Mouse (Mus musculus) adrenal gland, postnatal 14 days (tissue): ENCODE data around the gene Dhrs11. TPM values are rescaled to one million over a fixed set of nuclear protein-coding genes. Genes with fewer than 3 reads are reported as not detected.

Source experiments
- DNase-seq: peaks from one replicate; pipeline ENCODE4 v3.0.0; 2021; ENCODE audit warnings: mixed read lengths
- total RNA-seq: library from RNA; stranded (reverse); gene quantifications from 2 replicates; pipeline ENCODE4 v1.2.3, GENCODE M21; 2021

Gene Dhrs11
- total RNA-seq, 1 experiment from 2014 or later, result 49.8 TPM

DNA sequence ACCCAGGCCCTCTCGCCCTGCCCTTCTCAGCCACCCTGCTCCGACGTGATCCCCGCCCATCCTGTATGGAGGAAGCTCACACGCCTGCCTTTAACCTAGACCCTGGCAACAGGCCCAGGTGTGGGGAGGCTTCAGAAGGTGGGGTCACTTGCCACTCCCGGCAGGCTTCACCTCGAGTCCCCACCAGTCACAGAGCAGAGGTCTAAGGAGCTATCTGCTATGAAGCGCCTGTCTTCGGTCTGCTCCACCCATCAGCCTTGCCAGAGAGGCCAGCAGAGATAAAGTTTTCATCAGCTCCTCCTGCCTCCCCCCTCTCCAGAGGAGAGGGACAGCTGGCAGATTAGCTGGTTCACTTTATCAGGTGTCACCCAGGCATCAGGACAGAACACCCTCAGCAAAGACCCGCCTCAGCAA, 5.3 kb downstream of the Dhrs11 start:
- DNase-seq, result peak; percentile 46

DNA sequence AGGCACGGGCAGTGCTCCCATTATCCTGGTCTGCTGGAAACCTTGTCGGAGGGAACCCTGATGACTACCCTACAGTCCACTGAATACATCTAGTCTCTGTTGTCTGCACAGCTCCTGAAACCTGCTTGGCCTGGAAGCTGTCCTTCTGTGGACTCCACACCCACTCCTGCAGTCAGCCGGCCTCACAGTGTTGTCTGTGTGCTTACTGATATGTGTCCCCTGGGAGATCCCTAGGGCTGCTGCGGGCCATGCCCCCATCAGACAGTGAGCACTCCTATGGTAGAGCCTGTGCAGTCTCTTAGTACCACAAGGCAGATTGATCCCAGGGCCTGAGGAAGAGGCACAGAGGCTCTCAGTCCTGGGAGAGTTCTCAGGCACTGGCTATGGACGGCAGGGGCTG, 6.3 kb downstream of the Dhrs11 start:
- no peak for DNase-seq

DNA sequence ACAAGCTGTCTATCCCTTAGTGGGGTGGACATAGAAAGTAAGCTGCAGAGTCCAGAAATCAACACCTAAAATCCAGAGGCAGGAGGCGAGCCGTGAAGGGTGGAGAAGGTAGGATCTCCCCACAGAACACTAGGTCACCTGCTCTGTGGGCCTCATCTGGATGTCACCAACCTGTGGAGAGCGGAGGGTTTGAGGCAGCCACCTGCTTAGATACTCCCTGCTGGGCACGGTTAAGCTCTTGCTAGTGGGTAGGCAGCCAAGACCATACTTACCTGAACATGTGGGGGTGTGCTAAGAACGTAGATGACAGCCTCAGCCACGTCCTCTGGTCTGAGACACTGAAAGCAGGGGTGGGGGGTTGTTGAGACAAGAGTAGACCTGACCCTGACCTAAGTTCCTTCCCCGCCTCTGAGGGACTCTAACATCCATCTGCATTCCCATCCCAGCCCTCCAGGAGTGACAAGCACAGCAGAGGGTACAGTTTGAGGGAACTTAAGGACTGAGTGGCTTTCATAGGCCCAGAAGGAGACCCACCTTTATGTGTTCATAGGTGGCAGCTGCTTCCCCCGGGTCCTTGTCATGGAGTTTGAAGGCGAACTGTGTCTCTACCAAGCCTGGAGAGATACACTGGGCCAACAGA, 7.5 kb downstream of the Dhrs11 start:
- no peak for DNase-seq

DNA sequence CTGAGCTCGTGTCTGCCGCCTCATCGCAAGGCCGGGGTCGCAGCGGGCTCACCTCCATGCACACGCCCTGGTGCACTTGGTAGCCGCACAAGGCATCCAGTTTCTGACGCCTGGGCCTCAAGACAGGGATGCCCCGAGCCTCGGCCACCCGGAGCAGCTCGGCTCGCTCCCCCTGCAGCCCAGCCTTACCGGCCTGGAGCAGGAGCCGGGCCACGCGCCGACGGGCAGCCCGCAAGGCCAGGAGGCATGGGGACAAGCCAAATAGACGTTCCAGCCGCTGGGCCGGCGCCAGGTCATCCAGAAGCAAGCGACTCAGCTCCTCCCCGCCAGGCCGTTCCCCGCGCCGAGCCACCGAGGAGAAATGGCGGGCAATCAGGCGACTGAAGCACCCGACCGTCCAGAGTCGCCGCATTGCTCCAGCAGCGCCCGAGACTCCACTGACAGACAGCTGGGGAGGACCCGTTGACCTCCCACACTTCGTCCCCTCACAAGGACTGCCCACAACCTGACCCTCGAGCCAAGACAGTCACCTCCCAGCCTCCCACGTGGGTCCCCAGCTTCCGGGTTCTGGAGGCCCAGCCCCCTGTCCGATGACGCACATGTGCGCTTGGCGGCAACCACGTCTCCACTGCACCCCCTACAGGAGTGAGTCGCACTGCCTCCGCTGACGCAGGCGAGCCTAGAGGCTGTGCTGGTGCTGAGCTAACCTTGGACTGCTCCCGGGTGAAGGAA, 9.7 kb downstream of the Dhrs11 start, which contains the start of gene Mrm1:
Gene Mrm1 (minus strand): TSS at position 555 of the 732 bp plus-strand sequence.
- DNase-seq, result peak; percentile 98

DNA sequence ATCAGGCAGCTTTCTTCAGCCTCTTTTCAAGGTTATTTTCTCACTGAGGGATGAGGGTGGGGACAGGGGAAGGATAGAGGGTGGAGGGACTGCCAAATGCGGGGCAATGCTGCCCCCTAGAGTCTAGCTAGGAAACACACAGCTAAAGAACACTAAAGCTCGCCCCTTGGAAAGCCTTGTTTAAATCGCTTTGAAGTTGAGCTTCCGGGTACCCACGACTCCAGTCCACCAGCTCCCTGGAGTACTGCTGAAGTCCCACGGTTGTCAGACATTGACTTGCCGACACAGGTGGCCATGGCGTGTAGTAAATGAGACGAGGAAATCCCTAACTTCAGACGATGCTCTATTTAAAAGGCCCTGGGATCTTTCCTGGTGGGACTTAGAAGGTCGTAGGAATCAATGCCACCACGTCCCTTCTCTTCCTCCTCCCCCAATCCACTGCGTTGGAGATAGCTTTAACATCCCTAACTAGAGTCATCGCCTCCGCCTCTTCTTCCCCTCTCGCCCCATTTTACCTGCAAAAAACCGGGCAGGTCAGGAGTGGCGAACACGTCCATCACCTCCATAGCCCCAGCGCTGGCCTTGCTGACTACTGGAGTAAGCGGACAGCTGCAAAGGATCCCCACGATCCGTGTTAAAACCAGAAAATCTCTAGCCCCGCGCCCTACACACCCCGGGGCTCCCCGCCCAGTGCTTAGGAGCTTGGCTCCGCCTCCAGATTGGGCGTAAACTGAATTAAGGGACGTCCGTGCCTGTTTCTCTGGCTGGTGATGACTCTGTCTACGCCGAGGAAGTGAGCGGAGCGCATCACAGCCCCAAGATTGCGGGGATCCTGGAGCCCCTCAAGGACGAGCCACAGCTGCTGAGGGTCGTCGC, 10.5 kb downstream of the Dhrs11 start:
- peak; percentile 88 for DNase-seq

DNA sequence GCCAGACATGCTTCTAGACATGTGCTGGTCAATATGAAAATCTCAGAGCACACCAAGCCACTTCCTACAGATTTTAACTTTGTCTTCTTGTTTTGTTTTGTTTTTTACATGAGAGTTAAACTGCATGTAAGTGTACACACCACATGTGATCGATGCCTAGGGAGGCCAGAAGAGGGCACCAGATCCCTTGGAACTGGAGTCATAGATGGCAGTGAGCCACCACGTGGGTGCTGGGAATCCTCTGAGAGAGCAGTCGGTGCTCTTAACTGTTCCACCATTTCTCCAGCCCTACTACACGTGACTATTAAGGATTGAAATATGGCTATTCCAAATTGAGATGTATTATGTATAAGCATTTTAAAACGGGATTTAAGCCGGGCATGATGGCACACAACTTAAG, 11.4 kb downstream of the Dhrs11 start:
- DNase-seq, result peak; percentile 65

DNA sequence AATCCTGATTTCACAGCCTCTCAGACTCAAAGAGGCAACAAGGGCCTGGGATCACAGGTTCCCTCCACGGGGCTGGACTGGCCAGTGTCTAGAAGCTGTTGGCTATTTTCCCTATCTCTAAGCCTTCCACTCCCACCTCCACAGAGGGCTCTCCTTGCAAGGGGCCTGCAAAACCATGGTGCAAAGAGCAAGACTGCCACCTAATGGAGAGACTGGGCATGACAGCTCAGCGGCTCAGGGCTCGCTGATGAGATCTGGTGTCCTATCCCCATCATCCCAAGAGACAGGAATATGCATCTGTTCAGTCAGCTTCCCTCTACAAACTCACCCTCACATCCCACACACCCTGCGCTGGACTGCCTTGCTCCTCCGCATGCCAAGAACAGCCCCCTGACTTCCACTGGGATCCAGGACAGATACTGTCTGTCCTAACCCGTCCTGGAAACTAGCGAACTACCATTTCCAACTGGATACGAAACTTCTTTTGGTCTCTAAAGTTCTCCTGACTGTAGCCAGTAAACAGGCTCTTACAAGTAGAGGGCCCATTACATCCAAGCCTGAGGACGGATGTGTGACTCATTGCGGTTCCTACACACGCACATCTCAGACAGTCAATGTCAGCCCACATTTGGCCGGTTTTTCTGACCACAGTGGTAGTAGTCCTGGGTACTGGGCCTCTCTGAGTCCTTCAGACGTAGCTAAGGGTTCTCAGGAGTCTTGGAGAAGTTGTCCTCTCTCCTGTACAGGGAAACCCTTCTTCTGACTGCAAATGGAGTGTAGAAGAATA, 14.9 kb downstream of the Dhrs11 start:
- peak; percentile 80 for DNase-seq

DNA sequence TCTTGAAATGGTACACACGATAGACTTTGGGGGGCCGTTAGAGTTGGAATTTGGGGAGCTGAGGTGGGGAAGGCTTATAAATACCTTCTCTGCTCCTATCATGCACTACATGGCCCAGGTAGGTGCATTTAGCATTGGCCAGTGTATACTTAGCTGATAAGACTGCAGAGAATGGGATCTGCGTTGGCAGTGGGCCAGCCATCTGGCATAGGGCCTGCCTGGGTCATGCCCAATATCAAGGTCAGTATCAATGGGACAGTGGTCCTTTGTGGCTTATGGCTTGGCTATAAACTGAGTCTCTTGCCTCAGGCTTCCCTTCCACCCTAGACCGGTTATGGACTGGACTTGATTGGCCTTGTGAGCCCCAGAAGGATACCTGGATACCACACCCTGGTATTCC, 24.4 kb downstream of the Dhrs11 start:
- DNase-seq, result no peak

DNA sequence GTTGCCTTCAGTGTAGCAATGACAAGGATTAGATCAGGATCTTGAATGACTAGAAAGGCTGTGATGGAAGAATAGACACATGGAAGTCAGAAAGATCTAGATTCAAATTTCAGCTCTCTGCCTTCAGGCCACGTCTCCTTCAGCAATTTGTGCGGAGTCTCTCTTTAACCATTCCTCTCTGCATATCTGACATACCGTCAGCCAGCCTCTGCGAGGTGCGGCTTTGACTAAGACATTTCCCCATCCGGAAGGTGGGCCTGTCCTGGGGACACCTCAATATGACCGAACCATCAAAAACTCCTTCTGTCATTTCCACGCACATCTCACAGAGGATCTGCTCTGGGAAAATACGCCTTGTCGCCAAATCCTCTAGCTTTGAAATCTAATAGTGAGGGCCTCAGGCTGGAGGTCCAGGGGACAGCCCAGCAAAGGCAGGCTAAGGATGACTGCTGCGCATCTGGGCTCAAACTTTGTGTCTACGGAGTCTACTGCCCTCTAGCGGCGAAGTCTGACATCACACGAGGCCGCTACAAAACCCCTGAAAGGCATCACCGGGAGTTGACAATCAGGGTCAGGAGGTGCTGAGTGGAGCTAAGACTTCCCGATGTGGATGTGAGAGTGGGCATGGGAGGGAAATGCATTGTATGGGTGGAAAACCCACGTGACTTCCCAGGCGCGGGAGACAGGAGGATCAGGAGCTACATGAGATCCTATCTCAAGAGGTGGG, 31.0 kb downstream of the Dhrs11 start:
- DNase-seq, result peak; percentile 83

DNA sequence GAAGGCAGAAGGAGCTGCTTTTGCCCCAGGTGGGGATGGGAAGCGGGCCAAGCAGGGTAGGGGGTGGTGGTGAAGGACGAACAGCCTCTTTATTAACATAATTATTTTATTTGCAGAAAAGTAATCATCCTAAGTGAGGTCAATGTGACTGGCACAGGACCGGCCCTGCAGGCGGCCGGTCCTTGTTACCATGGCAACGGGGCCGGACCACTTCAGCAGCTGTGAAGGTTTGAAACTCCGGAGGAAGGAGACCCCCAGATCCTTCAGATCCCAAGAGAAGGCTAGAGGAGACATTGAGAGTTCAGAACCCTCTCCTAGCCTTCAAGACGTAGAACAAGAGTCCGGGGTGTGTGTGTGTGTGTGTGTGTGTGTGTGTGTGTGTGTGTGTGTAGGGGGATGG, 31.8 kb downstream of the Dhrs11 start:
- DNase-seq, result no peak

DNA sequence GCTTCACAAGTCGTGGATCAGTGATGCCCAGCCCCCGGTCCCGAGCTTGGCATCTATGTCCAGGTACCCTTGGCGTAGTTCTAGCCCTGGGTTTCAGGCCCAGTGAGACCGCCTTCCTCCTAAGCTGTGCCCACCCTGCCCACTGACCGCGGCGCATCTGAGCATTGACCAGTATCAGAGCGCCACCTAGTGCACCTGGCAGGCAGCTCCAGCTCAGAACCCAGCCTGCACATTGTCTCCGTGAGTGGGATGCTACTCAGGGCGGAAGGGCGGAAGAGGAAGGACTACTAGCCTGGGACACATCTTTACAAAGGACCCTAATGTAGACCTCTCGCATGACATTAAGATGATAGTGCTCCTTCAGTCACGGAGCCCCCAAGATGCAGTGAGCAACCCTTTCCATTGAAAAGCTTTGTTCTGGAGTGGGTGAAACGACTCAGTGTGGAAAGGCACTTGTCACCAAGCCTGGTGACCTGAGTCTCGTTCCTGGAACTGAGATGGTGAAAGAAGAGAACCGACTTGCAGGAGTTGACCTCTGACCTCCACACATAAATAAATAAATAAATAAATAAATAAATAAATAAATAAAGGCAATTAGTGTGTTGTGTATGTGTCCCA, 34.2 kb downstream of the Dhrs11 start:
- peak; percentile 74 for DNase-seq

DNA sequence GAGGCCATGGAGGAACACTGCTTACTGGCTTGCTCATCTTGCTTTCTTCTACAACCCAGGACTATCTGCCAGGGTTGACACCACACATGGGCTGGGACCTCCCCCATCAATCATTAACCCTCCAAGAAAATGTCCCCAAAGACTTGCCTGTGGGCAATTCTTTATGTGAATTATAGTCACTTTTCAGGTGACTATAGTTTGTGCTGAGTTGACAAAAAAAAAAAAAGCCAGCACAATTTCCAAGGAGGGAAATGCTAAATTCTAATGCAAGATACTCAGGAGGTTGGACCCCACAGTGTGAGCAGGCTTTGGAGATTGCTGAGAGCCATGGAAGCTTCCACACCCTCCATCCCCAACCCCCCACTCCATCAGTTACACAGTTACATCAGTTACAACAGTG, 35.2 kb downstream of the Dhrs11 start:
- no peak for DNase-seq

DNA sequence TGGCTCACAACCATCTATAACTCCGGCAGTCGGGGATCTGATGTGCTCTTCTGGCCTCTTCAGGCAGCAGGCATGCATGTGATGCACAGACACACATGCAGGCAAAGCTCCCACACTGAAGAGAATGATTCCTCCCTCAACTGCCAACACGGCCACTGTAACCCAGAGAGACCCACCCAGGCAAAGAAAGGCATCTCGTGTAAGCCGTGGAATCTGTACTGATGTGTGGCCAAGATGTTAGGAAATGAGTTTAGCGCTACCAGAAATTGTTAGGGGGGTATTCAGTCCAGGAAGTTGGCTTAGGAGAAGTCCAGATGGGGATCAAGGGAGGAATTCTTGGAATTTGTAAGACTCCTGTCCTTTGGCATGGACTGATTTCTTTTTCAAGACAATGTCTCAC, 38.4 kb downstream of the Dhrs11 start:
- no peak for DNase-seq

DNA sequence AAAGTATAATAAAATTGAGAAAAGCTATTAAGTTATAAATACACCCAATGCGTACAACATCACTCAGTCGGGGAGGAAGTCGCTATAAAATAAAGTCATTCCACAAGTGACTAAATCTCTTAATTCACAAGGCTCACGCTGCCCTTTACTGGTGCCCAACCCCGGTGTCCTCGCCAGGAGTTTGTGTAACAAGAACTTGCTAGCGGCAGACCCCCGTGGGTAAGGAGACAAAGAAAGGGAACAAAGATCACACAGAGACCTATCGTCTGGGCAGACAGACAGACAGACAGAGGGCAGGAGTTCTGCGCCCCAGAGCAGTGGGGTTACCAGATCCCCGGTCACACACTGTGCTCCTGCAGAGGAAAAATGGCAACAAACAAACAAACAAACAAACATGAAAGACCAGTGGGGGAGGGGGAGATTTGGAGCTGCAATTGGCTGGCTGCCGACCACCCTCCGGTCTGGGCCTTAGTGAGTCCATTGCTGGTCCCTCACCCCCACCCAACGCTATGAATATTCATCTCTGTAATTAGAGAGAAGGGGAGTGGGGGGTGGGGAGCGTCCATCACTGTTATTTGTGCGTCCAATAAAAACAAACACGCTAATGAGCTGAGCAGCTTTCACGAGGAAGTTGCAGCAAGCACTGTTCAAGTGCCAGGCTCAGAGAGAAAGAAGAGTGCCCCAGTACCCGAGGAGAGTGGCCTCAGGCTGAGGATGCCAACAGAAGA, 48.5 kb downstream of the Dhrs11 start:
- DNase-seq, result no peak

DNA sequence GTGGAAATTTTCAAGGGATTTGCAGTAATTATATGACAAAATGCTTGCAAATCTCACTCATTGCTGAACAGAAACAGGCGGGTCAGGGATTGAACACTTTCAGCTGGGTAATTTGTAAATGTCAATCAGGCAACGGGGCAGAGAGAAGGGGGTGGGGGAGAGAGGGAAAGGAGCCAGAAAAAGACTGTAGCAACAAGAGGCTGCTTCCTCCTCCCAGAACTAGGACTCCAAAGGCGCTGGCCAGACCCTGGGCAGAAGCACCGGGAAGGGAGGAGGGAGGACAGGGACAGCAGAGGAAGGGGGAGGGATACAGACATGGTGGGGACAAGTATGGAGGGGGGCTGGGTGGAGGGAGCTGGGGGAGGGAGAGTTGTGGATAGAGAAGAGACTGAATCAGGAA, 53.2 kb downstream of the Dhrs11 start:
- DNase-seq, result no peak

DNA sequence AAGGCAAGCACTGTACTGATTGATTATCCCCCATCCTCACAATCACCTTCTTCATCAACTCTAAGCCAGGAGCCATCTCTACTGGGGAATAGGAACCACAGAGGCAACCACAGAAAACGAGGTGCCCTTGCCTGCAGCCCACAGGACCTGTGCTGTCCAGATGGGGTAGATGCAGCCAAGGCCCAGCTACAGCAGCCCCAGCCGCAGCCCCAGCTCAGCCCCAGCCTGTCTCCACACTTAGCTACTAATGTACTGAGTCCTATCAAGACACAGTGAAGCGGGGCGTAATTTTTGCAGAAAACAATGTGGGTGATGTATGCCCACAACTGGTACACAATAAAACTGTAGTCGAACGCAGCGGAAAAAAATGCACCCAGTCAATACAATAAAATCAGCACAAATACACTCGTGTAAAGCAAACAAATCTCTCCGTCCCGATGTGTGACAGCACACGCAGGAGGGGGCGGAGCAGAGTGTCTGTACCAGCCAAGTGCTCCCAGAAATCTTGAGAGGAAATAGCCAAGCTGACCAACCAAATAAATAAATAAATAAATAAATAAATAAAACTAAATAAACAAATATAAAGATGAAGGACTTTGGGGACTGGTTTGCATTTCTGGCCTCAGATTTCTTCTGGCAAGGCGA, 53.8 kb downstream of the Dhrs11 start:
- no peak for DNase-seq
